Mouse (Mus musculus) spleen, embryonic (tissue): Measurements from ENCODE around the gene Adi1.

Experiments used
- CTCF ChIA-PET: fragments of 350-600 bp; sonication (Branson Sonifier 250); formaldehyde crosslinking; loops from one replicate; lab custom pipeline; 2022; lab: Charles Lee

Adi1 gene

DNA sequence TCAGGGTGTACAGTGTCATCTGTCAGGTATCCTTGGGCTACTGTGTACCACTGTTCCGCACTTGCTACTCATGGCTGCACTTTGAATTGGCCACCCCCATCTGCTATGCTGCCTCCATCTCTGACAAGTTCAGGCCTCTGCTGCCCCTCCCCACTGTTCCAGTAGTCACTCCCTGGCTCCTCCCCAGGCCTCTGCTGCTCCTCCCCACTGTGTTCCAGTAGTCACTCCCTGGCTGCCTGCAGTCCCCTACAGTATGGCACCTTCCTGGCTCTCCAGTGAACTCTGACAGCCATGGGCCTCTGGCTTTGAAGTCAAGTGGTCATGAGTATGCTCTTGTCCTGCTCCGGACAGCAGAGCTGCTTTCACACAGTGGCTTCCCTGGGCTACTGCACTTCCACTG is 19.2 kb downstream of the Adi1 start:
- CTCF ChIA-PET: no interaction called here

DNA sequence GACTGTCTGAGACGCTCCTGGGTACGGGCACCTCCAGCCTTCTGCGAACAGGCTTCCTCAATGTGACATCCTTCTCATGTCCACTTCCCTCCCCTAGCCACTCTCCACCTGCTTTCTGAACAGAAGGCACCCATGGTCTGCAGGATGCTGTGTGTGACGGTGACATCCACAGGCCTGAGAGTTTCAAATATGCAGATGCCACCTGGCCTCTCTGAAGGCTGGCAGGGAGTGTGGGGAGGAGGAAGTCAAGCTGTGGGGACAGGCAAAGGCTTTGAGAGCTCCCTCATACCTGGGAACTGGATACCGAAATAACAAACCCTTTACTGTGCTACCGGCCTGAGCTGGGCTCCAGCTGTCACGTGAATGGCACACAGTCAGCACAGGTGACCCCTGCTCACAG is 19.7 kb downstream of the Adi1 start:
- CTCF ChIA-PET: interaction anchor here (0.5 kb wide), 1 partner anchor 362 kb away, joined by 3 read pairs; no protein-coding TSS in a partner anchor

DNA sequence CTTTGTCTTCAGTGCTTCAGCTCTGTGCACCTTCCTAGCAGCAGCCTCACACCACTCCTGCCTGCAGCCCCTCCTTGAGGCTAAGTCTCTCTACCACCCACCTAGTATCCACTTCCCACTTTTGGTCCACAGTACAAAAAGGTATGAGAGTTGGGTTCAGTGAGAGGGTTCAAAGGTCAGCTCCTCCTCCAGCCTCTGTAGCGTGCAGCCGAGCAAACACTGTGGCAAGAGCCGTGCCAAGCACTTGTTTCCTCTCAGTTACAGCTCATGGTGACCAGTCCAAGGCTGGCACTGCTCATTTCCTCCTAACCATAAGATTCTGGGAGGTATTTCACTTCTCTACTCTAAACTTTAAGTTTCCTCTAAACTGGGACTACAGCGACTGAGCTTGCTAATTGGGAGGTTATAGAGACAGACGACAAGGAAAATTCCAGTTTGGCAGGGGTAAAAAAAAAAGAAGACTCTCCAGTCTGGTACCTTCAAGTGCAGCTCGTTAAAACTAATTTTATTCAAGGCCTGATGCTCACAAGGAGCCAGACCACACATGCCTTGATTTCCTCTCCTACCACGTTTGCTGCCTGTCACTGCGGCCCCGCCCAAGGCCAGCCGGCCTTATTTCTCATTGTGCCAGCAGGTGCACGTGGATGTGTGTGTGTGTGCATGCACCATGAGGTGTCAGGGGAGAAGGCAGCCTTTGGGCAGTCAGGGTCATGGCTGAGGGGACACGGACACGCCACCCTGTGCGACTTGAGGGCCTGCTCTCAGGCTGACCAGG is 23.0 kb downstream of the Adi1 start:
- CTCF ChIA-PET: no interaction called here

DNA sequence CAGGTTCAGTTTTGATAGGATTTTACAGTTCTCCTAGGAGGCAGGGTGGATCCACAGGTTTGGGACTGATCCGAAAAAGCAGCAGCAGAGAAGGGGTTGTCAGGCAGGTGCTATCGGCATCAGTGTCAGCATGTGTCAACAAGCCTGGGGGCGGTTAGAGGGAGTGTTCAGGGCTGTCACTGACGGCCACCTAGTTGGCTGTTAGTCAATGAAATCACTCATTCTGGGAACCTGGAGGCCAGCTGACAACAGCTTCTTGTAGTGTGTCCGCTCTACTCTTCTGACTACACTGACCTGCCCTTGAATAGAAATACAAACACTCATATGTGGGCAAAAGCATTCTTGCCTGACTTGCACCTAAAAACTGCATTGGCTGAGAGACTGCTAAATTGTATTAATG is 24.1 kb downstream of the Adi1 start:
- CTCF ChIA-PET: no interaction called here

DNA sequence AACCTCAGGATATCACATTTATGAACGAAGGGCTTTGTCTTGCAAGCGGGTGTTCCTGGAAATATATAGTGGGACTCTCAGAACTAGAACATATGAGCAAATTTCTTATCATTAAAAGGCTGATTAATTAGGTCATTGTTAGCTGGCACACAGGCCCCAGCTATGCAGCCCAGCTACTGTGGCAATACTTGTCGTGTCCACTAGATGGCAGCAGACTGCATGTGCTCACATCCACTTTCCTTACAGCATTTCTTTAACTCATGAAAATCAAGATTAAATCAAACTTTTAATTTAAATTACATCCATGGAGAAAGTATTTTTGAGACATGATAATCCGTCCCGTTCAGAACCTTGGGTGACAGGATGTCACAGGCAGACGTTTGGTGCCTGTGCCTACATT is 24.6 kb downstream of the Adi1 start:
- CTCF ChIA-PET: no interaction called here

DNA sequence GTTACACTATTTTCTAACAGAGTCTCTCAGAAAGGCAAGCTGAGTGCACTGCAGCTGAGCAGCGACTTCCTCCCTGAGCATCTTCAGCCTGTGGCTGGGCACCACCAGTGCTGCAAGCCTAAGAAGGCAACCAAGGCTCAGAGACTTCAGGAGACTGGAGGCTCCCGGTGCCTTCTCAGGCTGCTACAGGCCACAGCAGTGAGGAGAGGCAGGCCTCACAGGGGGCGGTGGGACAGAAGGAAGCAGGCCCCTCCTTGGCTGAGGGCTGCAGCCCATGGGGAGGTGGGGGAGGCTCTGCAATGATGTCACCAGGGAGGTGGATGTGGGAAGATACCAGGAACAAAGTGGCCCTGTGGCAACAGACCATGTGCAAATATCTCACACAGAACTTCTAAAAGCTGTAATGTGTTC is 25.1 kb downstream of the Adi1 start:
- CTCF ChIA-PET: no interaction called here

DNA sequence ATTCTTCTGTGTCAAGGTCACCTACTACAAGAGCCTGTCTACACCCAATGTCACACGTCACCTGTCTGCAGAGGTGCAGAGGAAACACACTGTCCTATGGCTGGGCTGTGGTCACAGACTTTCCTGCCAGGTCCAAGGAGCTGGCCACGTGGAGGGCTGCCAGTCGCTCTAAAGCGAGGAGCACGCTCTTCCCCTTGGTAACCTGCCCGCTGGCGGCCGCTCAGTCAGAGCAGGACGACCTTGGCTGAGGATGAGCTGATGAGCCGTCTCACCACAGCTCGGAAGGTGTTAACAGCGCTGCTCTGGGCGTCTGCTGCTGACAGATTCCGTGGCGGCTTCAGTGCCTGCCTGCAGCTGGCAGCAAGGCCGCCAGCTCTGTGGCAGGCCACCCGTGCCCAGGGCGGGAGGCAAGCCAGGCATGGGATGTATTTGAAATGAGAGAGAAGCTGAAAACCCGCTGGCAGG is 25.6 kb downstream of the Adi1 start:
- CTCF ChIA-PET: no interaction called here

DNA sequence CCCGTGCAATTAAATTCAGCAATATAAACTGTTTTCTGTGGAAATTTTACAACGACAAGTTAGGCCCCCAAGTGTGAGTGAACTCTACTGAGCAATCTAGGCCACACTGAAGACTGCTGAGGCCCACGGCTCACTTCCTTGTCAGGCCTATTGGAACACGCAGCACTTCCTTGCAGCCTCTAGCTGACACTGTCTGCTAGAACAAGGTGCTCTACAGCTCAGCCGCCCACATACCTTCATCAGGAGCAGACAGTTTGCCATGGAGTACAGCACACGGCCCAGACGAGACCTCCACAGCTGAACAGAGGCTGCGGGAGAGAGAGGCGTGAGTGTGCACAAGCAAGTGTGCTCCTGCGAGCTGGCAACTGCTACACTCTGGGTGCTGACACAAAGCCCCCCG is 26.3 kb downstream of the Adi1 start:
- CTCF ChIA-PET: no interaction called here

DNA sequence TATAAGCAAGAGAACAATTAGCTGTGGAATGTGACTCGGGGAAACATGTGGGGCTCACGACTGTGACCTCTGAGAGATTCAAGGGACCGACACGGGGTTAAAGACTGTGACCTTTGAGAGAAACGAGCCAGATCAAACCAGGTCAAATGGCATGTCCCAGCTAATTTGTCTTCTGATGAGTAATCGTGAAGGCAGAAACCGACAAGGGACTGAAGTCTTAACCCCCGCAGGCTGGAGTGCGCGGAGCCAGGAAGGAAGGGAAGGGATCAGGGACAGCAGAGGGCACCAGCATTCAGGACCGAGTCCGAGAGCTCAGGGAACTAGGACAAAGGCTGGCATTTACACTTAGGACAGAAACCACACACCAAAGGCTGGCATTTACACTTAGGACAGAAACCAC is 29.4 kb downstream of the Adi1 start:
- CTCF ChIA-PET: no interaction called here

DNA sequence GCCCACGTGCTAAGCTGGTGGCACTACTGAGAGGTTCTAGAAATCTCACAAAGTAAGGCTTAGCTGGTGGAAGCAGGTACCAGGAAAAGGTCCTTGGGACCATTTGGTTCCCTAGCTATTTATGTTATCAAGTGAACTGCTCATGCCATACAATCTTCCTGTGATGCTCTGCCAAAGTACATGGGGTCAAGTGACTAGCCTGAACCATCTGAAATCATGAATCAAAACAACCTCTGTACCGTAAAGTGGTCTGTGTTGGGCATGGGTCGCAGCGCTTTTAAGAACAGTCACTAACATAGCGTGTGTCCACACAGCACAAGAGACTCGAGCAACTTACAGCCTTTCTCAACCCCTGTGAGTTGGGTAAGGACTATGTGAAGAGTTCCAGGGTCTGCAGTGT is 30.2 kb downstream of the Adi1 start:
- CTCF ChIA-PET: no interaction called here

DNA sequence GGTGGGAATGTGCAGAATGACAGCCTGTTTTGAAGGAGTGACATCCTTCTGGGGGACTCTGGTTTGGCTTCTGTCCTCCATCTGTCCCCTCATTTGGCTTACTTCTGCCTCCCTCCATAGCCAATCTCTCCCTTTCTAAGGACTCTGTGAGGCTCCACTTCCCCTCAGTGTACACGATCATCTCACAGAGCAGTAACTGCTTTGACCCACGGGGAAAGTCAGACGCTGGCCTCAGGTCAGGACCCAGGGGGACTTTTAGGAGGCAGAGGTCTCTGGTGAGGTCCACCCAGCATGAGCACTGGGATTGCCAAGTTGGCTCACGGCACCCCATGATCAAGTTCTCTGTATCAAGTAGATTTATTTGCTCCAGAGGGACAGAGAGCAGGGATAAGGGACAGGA is 33.1 kb downstream of the Adi1 start:
- CTCF ChIA-PET: no interaction called here

DNA sequence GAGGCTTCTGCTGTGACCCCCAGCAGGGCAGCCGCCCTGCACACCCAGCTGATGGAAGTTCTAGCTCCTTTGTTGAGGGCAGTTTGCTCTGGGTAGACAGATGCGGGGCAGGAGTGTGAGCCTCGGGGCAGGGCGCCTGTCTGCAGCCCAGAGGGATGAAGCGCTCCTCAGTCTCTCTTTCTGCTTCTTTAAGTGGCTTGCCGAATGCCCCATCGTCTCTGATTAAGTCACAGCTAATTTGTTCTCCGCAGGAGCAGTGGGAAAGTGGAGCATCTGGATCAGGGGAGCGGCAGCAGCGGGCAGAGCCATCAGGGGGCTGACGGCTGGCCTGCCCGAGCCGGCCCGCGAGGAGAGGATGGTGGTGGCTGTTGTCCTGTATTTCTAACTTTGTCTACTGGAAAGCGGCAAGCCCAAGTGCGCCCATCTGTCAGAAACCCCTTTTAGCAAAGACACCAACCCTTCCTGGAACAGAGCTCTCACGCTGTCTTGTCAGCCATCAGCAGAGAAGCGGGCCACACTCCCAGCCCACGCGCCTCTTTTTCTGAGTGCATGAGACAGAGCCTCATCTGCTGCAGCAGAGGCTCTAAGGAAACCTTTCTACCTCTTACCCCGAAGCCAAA is 35.6 kb downstream of the Adi1 start:
- CTCF ChIA-PET: no interaction called here

DNA sequence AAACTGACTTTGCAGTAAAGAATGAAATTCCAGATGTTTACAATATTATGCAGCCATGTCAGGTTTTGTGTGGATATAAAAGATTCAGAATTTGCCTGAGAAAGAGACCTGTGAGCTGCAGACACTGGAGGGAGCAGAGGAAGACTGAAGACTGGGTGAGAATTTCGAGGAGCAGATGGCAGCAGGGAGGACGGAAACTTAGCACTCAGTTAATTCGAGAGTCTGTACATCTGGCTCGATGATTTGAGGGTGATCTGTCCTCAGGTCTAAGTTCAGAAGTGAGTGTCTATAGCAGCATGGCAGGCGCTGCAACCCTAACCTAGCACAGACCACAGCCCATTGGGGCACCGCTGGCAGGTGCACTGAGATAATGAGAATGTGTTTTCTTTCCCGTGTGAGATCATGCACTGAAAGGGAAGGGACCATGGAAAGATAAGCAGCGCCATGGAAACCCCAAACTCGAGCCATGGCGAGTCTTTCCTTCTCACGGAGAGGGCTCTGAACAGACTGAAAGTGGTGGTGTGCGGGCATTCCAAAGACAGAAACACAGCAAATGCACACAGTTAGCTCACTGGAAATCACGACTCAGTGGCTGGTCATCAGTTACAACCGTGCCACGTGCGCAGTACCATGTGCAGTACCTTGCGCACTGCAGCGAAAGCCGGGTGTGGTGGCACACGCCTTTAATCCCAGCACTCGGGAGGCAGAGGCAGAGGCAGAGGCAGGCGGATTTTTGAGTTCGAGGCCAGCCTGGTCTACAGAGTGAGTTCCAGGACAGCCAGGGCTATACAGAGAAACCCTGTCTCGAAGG is 40.0 kb downstream of the Adi1 start:
- CTCF ChIA-PET: no interaction called here

DNA sequence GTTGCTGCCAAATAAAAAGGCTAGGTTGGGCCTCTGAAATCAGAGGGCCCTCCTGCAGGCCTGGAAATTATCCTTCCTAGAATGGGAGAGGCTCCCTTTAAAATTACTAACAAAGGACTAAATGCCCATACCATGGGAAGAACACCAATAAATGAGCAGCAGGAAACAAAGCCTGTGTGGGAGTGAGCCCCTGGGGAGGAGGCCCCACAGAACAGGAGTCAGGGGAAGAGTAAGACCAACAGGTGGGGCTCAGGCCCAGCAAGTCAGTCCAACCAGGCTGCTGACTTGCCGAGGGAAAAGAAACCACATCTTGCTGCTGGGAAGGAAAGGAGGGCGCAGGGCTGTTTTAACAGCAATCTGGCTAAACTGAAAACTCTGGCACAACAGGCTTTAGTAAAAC is 42.0 kb downstream of the Adi1 start:
- CTCF ChIA-PET: no interaction called here

DNA sequence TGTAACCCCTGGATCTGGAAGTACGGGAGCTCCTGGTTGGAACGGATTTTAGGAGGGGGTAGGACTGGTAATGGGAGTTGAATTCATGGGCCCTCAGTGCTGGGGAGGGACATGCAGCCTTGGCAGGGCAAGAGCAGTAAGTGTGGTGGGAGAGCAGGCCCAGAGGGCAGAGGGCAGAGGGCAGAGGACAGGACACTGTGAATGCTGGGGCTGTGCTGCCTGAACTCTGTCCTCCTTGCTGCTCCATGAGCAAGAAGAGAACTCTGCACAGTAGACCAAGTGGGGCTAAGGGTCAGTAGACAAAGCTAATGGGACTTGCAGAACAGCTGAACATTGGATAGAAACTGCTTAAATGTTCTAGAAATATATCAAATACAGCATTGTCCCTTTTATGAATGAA is 43.1 kb downstream of the Adi1 start:
- CTCF ChIA-PET: no interaction called here

DNA sequence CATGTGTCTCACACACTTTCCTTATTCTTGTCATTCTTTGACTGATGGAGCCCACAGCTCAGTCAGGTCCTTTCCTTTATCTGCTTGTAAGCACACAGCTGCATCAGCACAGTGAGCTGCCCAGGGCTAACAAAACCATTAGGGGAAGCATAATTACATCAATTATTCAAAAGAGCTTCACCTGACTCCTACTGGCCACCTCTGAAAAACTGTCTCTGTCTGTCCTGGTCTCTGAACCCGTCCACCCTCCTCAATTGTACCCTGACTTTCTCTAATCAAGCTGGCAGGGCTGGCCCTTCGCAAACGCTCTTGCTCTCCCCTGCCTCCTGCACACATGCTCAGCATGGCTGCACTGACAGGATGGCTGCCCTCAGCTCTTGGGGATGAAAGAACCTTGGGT is 49.3 kb downstream of the Adi1 start:
- CTCF ChIA-PET: no interaction called here

DNA sequence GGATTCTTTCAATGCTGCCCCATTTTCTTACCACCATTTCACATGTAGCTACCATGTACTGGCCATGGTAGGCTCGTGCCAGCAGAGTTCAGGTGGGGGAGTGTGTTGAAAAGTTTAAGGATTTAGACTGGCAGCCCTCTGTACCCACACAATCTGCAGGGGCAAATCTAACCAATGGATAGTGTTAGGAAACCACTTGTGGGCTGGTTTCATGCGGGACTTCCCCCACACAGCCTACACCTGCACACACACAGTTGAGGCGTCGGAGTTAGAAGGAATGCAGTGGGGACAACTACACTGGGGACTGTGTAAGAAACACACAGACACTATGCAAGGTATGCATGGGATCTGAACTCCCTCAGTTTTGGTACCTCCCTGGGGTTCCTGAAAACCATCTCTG is 51.2 kb downstream of the Adi1 start:
- CTCF ChIA-PET: no interaction called here

DNA sequence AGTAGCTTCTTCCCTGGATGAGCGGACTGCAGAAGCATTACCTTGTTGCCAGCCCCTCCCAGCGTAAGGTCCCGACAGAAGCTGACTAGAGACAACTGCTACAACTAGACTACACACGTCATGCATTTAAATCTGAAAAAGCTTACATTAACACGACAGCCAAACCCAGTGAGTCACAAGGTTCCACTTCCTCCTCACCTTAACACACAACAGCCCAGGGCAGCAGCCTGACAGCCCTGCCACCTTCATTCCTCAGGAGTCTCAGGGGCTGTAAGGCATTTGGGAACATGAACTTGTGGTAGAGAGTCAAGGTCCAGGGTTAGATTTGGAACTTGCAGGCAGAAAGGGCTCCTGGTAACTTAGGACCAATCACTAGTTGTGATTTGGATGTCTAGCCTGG is 52.0 kb downstream of the Adi1 start:
- CTCF ChIA-PET: no interaction called here
